Mouse (Mus musculus): ENCODE measurements around the gene Rpl32.

The Rpl32 gene

GRCm38 (mm10) chr6:115815041-115815440 is 6.5 kb upstream of the Rpl32 start:
- DNase-seq (ENCODE audit: low spot score in 2 of 2): no peak

- DNase-seq (ENCODE audit: low spot score in 2 of 2): peak; percentile 20 to 23
Measured at GRCm38 (mm10) chr6:115814104-115814503, 5.6 kb upstream of the Rpl32 start.

- no peak for DNase-seq (ENCODE audit: low spot score in 2 of 2)
Measured at GRCm38 (mm10) chr6:115811606-115812005, 3.1 kb upstream of the Rpl32 start.

GRCm38 (mm10) chr6:115808196-115808487 is 405 bp downstream of the Rpl32 start:
- DNase-seq (ENCODE audit: low spot score in 2 of 2): no peak

- no peak for DNase-seq (ENCODE audit: low spot score in 2 of 2)
Measured at GRCm38 (mm10) chr6:115807464-115808195, 917 bp downstream of the Rpl32 start.

GRCm38 (mm10) chr6:115804432-115805192 is 3.9 kb downstream of the Rpl32 start:
- DNase-seq (ENCODE audit: low spot score in 2 of 2): no peak

- peak; percentile 47 to 56 for DNase-seq (ENCODE audit: low spot score in 2 of 2)
Measured at GRCm38 (mm10) chr6:115803541-115804382, 4.8 kb downstream of the Rpl32 start.

- no peak for DNase-seq (ENCODE audit: low spot score in 2 of 2)
Measured at GRCm38 (mm10) chr6:115801811-115802210, 6.7 kb downstream of the Rpl32 start.

- DNase-seq (ENCODE audit: low spot score in 2 of 2): peak in 1 of 2 experiments; percentile 5
Measured at GRCm38 (mm10) chr6:115792691-115793215, 15.8 kb downstream of the Rpl32 start.

- peak; percentile 41 to 65 for DNase-seq (ENCODE audit: low spot score in 2 of 2)
Measured at GRCm38 (mm10) chr6:115791842-115792686, 16.5 kb downstream of the Rpl32 start.

- no peak for DNase-seq (ENCODE audit: low spot score in 2 of 2)
Measured at GRCm38 (mm10) chr6:115791016-115791415, 17.5 kb downstream of the Rpl32 start.

GRCm38 (mm10) chr6:115782781-115783180 is 25.8 kb downstream of the Rpl32 start:
- DNase-seq (ENCODE audit: low spot score in 2 of 2): no peak

GRCm38 (mm10) chr6:115776363-115776762 is 32.2 kb downstream of the Rpl32 start:
- no peak for DNase-seq (ENCODE audit: low spot score in 2 of 2)

GRCm38 (mm10) chr6:115775838-115776237 is 32.7 kb downstream of the Rpl32 start:
- no peak for DNase-seq (ENCODE audit: low spot score in 2 of 2)

GRCm38 (mm10) chr6:115774501-115774921 is 34.0 kb downstream of the Rpl32 start, which contains the start of gene Cand2:
Gene Cand2, plus strand, starts transcription at chr6:115774538.
- peak in 1 of 2 experiments; percentile 49 for DNase-seq (ENCODE audit: low spot score in 2 of 2)

- DNase-seq (ENCODE audit: low spot score in 2 of 2): peak in 1 of 2 experiments; percentile 5
Measured at GRCm38 (mm10) chr6:115773966-115774413, 34.6 kb downstream of the Rpl32 start.

- DNase-seq (ENCODE audit: low spot score in 2 of 2): no peak
Measured at GRCm38 (mm10) chr6:115772604-115773003, 35.9 kb downstream of the Rpl32 start.

GRCm38 (mm10) chr6:115772201-115772600 is 36.3 kb downstream of the Rpl32 start:
- peak in 1 of 2 experiments; percentile 5 for DNase-seq (ENCODE audit: low spot score in 2 of 2)

GRCm38 (mm10) chr6:115770852-115771251 is 37.7 kb downstream of the Rpl32 start:
- DNase-seq (ENCODE audit: low spot score in 2 of 2): no peak

- DNase-seq (ENCODE audit: low spot score in 2 of 2): no peak
Measured at GRCm38 (mm10) chr6:115770059-115770670, 38.4 kb downstream of the Rpl32 start.

Data from natural killer cell, adult 2 months (primary cell).